Mouse (Mus musculus): ENCODE data around the gene Rasa2.

DNA sequence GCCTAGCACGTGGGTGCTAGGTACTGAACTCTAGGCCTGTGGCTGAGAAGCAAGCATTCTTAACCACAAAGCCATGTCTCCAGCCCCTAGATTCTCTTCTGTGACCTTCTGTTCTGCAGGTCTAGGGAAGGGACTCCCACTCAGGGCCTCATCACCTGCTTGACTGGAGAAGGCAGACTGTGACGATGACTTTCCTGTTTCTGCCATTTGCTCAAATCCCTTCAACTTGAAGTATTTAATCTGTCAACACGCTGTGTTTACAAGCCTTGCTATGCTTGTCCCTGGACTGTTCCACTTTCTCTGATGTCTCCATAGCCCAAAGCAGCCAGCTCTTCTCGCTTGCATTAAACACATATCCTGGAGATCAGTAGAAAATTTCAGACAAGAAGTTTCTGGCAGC, 98.9 kb downstream of the Rasa2 start:
- TF ChIP-seq HCFC1 (IDR thresholded peaks at IDR 0.05; ENCODE audit: low read depth, low read length) = no peak
- TF ChIP-seq EP300 (IDR thresholded peaks at IDR 0.05; ENCODE audit: low read length) = no peak
